Mouse (Mus musculus) midbrain, embryonic 16.5 days (tissue): ENCODE results near the gene Ccdc6. TPM values are rescaled to one million over a fixed set of nuclear protein-coding genes. Genes with fewer than 3 reads are reported as not detected.
A peak's percentile ranks its signal among the peaks of the same experiment; 100 is the strongest.

Experiments
- ATAC-seq: fragments of 200-750 bp; cut with Nextera tagmentation; 2 replicates; pipeline ENCODE4 v1.8.0; 2017; ENCODE audit warnings: moderate TSS enrichment
- H3K27ac ChIP-seq: fragments of 300-500 bp; sonication (generic); 2 replicates; pipeline ENCODE4 v1.5.1; 2014; ENCODE audit warnings: mild to moderate bottlenecking, low read length, mixed read lengths
- H3K27me3 ChIP-seq: fragments of 300-500 bp; sonication (generic); 2 replicates; pipeline ENCODE4 v1.6.1; 2014; ENCODE audit warnings: low read depth, low read length, mixed read lengths; ENCODE audit not compliant: control insufficient read depth, insufficient read depth
- H3K36me3 ChIP-seq: fragments of 300-500 bp; sonication (generic); 2 replicates; pipeline ENCODE4 v1.6.1; 2014; ENCODE audit warnings: mild to moderate bottlenecking, low read length, moderate library complexity, mixed read lengths; ENCODE audit not compliant: control insufficient read depth, insufficient read depth
- H3K4me1 ChIP-seq: fragments of 300-500 bp; sonication (generic); 2 replicates; pipeline ENCODE4 v1.6.1; 2014; ENCODE audit warnings: mild to moderate bottlenecking, low read length, mixed read lengths; ENCODE audit not compliant: control insufficient read depth, insufficient read depth
- H3K4me2 ChIP-seq: fragments of 300-500 bp; sonication (generic); 2 replicates; pipeline ENCODE4 v1.6.1; 2014; ENCODE audit warnings: mild to moderate bottlenecking, low read length, mixed read lengths
- H3K4me3 ChIP-seq: fragments of 300-500 bp; sonication (generic); 2 replicates; pipeline ENCODE4 v1.5.1; 2014; ENCODE audit warnings: low read depth, mild to moderate bottlenecking, low read length, moderate library complexity, mixed read lengths
- H3K9ac ChIP-seq: fragments of 300-500 bp; sonication (generic); 2 replicates; pipeline ENCODE4 v1.6.1; 2014; ENCODE audit warnings: low read depth, low read length, mixed read lengths
- H3K9me3 ChIP-seq: fragments of 300-500 bp; sonication (generic); replicated peaks from 2 replicates; pipeline ENCODE4 v1.6.1; 2014; ENCODE audit warnings: mild to moderate bottlenecking, low read length, mixed read lengths; ENCODE audit not compliant: control insufficient read depth, poor library complexity, severe bottlenecking
- WGBS: fragments of 180-500 bp; shearing (Covaris S2); extraction: QIAGEN DNeasy Blood & Tissue Kit; methylation state at CpG from one replicate; pipeline ENCODE4 v1.1.7; 2014; 5-methylcytosine and 5-hydroxymethylcytosine counted together
- polyA plus RNA-seq: library from polyadenylated mRNA; unstranded; fragments of >200 nt; fragmentation: Nextera tagmentation; extraction: Ambion mirVana; gene quantifications from 2 replicates; pipeline ENCODE4 v1.2.1, GENCODE M21; 2015

The Ccdc6 gene
- polyA plus RNA-seq, 1 experiment from 2014 or later = 26.1 TPM

- WGBS = 15% methylated on average over 9 of the region's 9 CpGs
- no peaks in the 10 kb centered on the region for H3K36me3 ChIP-seq
- peak overlapping the region; percentile 0; the same call in 1 of the 2 replicates for H3K9ac ChIP-seq
- H3K4me1 ChIP-seq = peaks cover 28% of the 10 kb centered on the region
- H3K27me3 ChIP-seq = no peaks in the 10 kb centered on the region
- no peak overlapping the region for H3K27ac ChIP-seq
- peak overlapping the region; percentile 5; the same call in 1 of the 2 replicates for H3K4me2 ChIP-seq
- H3K4me3 ChIP-seq = no peak overlapping the region
- ATAC-seq = no peak
- H3K9me3 ChIP-seq = no peaks in the 10 kb centered on the region
Observed at GRCm38 (mm10) chr10:70119451-70119850, 22.5 kb downstream of the Ccdc6 start.

- Histone ChIP-seq H3K4me1 (peaks cover 28% of the 10 kb centered on the region), H3K27ac (no peak overlapping the region), H3K36me3 (no peaks in the 10 kb centered on the region), H3K4me2 (no peak overlapping the region; the same call in 1 of the 2 replicates), H3K9ac (no peak overlapping the region), H3K9me3 (no peaks in the 10 kb centered on the region), H3K27me3 (no peaks in the 10 kb centered on the region), H3K4me3 (no peak overlapping the region)
- 32% methylated on average over 9 of the region's 9 CpGs for WGBS
- ATAC-seq = no peak
Observed at GRCm38 (mm10) chr10:70119851-70120370, 23.0 kb downstream of the Ccdc6 start.

GRCm38 (mm10) chr10:70120671-70121405 is 23.9 kb downstream of the Ccdc6 start:
- ATAC-seq = peak; percentile 25; the same call in 1 of the 2 replicates
- Histone ChIP-seq H3K4me1 (peaks cover 28% of the 10 kb centered on the region), H3K4me2 (no peak overlapping the region), H3K9me3 (no peaks in the 10 kb centered on the region), H3K9ac (no peak overlapping the region), H3K27ac (no peak overlapping the region), H3K36me3 (no peaks in the 10 kb centered on the region), H3K4me3 (no peak overlapping the region), H3K27me3 (no peaks in the 10 kb centered on the region)
- 51% methylated on average over 17 of the region's 17 CpGs for WGBS

- Histone ChIP-seq H3K9ac (no peak overlapping the region), H3K9me3 (no peaks in the 10 kb centered on the region), H3K4me1 (peaks cover 28% of the 10 kb centered on the region), H3K27ac (no peak overlapping the region), H3K27me3 (no peaks in the 10 kb centered on the region), H3K4me3 (no peak overlapping the region), H3K4me2 (no peak overlapping the region), H3K36me3 (no peaks in the 10 kb centered on the region)
- 78% methylated on average over 8 of the region's 8 CpGs for WGBS
- ATAC-seq = no peak
Observed at GRCm38 (mm10) chr10:70121406-70121695, 24.4 kb downstream of the Ccdc6 start.

GRCm38 (mm10) chr10:70123454-70123853 is 26.5 kb downstream of the Ccdc6 start:
- no peaks in the 10 kb centered on the region for H3K27me3 ChIP-seq
- H3K27ac ChIP-seq = no peak overlapping the region
- ATAC-seq = no peak
- no peak overlapping the region for H3K4me3 ChIP-seq
- H3K9ac ChIP-seq = no peak overlapping the region
- no peaks in the 10 kb centered on the region for H3K36me3 ChIP-seq
- peaks cover 19% of the 10 kb centered on the region for H3K4me1 ChIP-seq
- H3K4me2 ChIP-seq = no peak overlapping the region
- 100% methylated on average over 2 of the region's 2 CpGs for WGBS
- no peaks in the 10 kb centered on the region for H3K9me3 ChIP-seq

GRCm38 (mm10) chr10:70125491-70125890 is 28.6 kb downstream of the Ccdc6 start:
- H3K36me3 ChIP-seq = no peaks in the 10 kb centered on the region
- no peak overlapping the region for H3K9ac ChIP-seq
- H3K27ac ChIP-seq = no peak overlapping the region
- H3K4me1 ChIP-seq = peaks cover 6% of the 10 kb centered on the region
- H3K27me3 ChIP-seq = no peaks in the 10 kb centered on the region
- 79% methylated on average over 7 of the region's 7 CpGs for WGBS
- no peak for ATAC-seq
- no peak overlapping the region for H3K4me2 ChIP-seq
- no peaks in the 10 kb centered on the region for H3K9me3 ChIP-seq
- H3K4me3 ChIP-seq = no peak overlapping the region

- Histone ChIP-seq H3K27me3 (no peaks in the 10 kb centered on the region), H3K36me3 (no peaks in the 10 kb centered on the region), H3K9me3 (no peaks in the 10 kb centered on the region), H3K4me2 (no peak overlapping the region), H3K9ac (no peak overlapping the region), H3K27ac (no peak overlapping the region), H3K4me1 (no peaks in the 10 kb centered on the region; the same call in 1 of the 2 replicates), H3K4me3 (no peak overlapping the region)
- WGBS = 72% methylated on average over 8 of the region's 8 CpGs
- ATAC-seq = no peak
Observed at GRCm38 (mm10) chr10:70127273-70127672, 30.4 kb downstream of the Ccdc6 start.

GRCm38 (mm10) chr10:70128408-70128807 is 31.5 kb downstream of the Ccdc6 start:
- H3K27ac ChIP-seq = no peak overlapping the region
- H3K4me1 ChIP-seq = peaks cover 3% of the 10 kb centered on the region; the same call in 1 of the 2 replicates
- 94% methylated on average over 8 of the region's 8 CpGs for WGBS
- H3K4me2 ChIP-seq = no peak overlapping the region
- H3K9me3 ChIP-seq = no peaks in the 10 kb centered on the region
- H3K4me3 ChIP-seq = no peak overlapping the region
- H3K36me3 ChIP-seq = no peaks in the 10 kb centered on the region
- no peak for ATAC-seq
- no peaks in the 10 kb centered on the region for H3K27me3 ChIP-seq
- H3K9ac ChIP-seq = no peak overlapping the region

GRCm38 (mm10) chr10:70132087-70132560 is 35.2 kb downstream of the Ccdc6 start:
- 88% methylated on average over 5 of the region's 5 CpGs for WGBS
- no peak overlapping the region for H3K4me3 ChIP-seq
- H3K27me3 ChIP-seq = no peaks in the 10 kb centered on the region
- H3K4me2 ChIP-seq = no peak overlapping the region
- H3K4me1 ChIP-seq = peaks cover 6% of the 10 kb centered on the region; the same call in 1 of the 2 replicates
- H3K27ac ChIP-seq = no peak overlapping the region
- no peak overlapping the region for H3K9ac ChIP-seq
- ATAC-seq = no peak
- H3K36me3 ChIP-seq = no peaks in the 10 kb centered on the region
- H3K9me3 ChIP-seq = no peaks in the 10 kb centered on the region
